Mouse (Mus musculus): Measurements from ENCODE around the gene Sgsh.

GRCm38 (mm10) chr11:119316720-119317119 lies 38.6 kb downstream of the Sgsh start:
- no peak for TF ChIP-seq POLR2A (IDR thresholded peaks at IDR 0.05; ENCODE audit: borderline replicate concordance, low read depth, low read length)
- TF ChIP-seq CTCF (IDR thresholded peaks at IDR 0.05; ENCODE audit: low read depth, low read length): no peak

All from bone marrow macrophage, adult 2 months (primary cell).